Mouse (Mus musculus) cortical plate, adult 2 months (tissue): ENCODE measurements around the gene Nedd9.

ENCODE experiments used
- CTCF ChIP-seq: fragments of 200-500 bp; IDR thresholded peaks from 2 replicates; pipeline ENCODE4 v1.5.1; 2011; ENCODE audit warnings: mild to moderate bottlenecking, control low read depth, low read length; ENCODE audit not compliant: insufficient read depth; ENCODE audit errors: extremely low read depth
- POLR2A ChIP-seq: fragments of 200-500 bp; IDR thresholded peaks from 2 replicates; pipeline ENCODE4 v1.6.1; 2011; ENCODE audit warnings: mild to moderate bottlenecking, low read length, control low read depth; ENCODE audit not compliant: insufficient read depth; ENCODE audit errors: extremely low read depth

DNA sequence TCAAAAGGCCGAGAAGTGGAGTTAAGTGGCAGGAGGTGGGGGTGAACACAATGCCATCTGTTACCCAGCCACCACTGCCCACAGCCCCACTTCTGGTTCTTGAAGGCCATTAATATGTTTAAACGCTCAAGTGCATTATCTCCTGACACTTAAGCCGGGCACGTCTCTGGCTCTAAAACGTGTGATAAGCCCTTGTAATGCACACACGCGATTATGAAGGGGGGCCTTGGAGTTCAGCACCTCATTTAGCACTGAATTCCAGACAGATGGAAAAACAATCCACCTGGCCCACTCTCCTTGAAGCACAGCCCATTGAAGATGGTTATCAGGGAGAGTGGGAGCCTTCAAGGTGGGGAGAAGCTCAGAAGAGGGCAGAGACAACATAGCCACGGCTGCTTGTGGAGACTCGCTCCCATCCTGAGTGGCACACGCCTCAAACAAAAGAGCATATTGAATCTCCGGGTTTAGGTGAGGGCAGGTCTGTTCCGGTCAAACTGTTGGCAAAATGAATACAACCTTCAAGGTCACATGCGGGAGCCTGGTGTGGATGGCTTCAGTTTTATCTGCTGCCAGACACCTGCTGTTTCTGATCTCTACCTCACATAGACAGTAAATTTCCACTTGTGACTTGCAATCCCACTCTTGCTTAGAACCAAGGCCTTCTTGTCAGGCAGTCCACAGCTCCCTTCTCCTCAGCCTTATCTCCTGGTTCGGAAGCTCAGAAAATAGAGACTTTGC lies 30.7 kb downstream of the Nedd9 start:
- no peak for TF ChIP-seq CTCF
- no peak for TF ChIP-seq POLR2A
